Mouse (Mus musculus) layer of hippocampus, adult 9-10 months (tissue): Measurements from ENCODE around the gene Sox1.

ENCODE experiments used
- DNase-seq: peaks from one replicate; pipeline ENCODE4 v3.0.0; 2022; ENCODE audit warnings: low spot score

Sox1 gene

DNA sequence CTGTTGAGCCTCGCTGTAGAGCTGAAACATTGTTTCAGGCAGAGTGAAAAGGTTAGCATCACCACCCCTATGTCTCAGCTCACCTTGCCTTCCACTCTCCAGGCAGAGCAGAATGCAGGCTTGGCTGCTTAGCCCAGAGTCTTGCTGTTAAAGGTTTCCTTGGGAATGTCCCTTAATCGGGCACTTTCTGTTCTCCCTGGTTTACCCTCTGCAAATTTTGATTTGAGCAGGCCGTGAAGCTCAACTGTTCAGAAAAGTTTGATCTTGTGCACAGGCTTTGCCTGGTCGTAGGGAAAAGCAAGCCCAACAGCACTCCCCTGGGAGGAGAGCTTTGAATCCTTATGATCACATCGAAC, 6.0 kb upstream of the Sox1 start:
- no peak for DNase-seq

DNA sequence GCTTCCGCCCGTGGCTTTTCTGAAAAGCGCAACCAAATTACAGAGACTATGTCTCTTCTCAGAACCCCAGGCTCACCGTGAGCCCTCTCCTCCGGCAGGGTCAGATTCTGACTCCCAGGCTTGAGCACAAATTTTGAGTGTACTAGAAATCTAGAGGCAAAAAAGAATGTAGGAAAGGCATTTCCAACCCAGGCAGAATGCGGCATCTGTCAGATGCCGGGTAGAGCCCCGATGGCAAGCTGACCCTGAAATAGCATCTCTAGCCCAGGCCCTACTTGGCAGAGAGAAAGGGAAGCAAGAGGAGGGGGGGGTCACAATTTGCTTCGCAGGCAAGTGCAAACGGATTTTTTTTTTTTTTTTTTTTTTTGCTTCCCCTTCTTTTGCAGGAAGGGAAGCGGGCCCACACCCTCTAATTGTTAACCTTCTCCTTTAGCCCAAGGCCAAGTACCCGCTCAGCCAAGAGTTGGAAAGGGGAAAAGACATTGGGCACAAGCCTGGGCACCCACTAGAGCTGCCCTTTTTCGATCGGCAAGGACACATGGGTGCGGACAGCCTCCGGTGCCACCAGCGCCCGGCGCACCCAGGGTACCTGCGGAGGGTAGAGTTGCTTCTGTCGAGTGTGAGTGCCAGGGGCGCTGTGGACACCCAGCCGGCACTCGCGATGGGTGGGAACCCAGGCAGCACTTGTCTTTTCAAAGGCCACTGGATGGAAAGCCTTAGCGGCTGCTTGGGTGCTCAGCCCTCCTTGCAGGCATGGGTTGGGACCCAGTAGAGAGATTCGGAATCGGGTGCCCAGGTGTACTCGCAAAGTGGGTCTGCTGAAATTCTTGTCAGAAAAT, 5.1 kb upstream of the Sox1 start:
- DNase-seq: no peak

DNA sequence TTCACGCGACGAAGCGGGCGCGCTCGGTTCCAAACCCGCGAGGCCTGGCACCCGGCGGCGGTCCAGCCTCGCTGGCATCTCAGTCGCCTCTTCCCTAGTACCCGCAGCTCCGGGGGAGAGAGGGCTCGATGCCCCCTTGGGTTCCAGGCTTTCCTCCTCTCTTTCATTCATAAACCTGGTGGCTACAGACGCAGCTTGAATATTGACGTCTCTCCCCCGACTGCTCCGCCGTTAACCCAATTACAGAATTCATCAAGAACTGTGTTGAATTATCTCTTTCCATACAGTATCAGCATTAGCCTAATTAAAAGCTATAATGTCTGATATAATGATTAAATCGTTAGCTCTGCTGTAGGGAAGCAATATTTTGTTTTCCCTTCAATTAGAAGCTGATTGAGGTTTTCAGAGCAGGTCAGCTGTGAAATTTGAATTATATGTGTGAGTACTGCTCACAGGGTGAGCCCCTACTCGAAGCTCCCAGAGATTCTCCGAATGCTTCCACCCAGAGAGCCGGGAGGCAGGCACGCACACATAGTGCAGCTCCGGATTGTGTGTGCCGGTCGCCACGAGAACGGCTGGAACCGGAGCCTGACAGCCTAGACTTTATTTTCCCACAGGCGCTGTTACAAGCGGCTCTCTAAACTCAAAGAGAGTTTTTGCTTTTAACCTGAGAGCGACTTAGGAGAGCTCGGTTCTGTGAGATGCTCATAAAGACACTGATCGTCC, 4.3 kb upstream of the Sox1 start:
- DNase-seq: no peak

DNA sequence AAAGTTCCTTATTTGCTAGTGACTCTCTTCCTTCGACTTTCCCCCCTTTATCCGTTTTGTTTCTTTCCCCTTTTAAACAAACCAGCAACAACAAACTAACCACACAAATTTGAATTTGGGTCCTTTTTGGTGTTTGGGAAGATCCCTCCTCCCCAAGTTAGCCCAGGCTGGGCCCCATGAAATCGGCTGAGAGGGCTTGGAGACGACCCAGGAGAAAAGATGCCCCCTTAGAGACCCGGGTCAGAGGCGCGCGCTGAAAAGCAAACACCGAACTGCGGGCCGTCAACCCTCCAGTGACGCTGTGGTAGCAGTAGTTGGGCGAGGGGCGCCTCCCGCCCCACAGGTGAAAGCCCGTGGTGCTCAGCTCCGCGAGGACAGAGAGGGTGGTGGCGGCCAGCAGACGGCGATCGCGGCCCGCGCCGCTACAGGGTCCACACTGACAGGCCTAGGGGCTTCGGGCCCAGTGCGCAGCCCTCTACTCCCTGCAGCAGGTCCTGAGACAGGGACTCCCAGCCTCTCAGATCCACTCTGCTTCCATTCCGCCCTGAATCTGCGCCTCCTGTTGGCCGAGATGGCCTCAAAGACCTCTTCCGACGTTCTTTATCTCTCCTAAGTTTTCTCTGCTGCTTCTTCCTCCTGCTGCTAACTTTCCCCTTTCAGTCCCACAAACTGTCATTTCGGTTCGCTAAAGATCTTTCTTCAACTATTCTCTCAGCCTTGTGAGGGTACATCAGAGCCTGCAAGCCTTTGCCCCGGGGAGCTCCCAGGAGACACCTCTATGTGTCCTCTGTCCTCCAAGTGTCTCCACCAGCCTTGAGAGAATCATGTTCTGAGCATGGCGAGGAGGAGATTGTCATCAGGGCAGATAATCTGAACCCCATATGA, 3.5 kb upstream of the Sox1 start:
- no peak for DNase-seq

DNA sequence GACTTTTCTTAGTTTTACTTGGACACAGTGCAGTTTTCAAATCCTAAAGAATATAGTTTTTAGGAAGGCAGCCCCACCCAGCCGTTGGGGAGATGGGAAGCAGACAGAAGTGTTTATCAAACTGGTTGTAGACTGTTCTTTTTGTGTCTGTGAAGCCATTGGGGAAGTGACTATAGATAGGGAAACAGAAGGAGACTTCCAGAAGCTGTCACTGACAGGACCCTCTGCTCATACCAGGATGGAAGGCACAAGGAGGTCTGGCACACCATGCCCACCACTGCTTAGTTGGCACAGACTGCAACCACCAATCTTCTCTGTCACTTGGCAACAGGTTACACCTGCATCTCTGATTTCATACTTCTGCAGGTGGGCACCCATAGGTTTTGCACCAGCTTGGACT, 2.3 kb upstream of the Sox1 start:
- DNase-seq: no peak

DNA sequence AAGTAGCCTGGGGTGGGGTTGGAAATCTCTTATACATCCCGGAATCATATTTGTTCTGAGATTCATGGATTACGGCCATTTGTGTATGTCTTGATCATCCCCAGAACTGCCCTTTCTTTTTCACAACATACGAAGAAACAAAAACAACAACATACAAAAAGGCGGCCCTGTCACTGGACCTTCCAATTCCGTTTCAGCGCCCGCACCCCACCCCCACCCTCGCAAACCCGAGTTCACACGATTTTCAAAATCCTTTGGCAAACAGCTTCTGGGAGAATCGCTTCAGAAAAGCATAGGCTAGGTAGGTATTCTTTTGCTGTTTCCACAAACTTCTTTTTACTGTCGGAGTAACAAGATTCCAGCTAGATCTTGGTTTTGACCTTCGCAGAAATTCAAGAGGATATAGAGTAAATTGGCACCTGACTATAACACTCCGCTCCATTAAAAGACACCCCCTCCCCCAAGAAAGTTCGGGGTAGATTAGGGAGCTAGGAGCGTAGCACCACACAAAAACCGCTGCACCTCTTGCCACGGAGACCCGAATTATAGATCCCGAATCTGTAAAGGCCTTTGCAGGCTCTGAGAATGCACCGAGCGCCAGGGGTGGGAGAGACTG, 602 bp upstream of the Sox1 start:
- no peak for DNase-seq

DNA sequence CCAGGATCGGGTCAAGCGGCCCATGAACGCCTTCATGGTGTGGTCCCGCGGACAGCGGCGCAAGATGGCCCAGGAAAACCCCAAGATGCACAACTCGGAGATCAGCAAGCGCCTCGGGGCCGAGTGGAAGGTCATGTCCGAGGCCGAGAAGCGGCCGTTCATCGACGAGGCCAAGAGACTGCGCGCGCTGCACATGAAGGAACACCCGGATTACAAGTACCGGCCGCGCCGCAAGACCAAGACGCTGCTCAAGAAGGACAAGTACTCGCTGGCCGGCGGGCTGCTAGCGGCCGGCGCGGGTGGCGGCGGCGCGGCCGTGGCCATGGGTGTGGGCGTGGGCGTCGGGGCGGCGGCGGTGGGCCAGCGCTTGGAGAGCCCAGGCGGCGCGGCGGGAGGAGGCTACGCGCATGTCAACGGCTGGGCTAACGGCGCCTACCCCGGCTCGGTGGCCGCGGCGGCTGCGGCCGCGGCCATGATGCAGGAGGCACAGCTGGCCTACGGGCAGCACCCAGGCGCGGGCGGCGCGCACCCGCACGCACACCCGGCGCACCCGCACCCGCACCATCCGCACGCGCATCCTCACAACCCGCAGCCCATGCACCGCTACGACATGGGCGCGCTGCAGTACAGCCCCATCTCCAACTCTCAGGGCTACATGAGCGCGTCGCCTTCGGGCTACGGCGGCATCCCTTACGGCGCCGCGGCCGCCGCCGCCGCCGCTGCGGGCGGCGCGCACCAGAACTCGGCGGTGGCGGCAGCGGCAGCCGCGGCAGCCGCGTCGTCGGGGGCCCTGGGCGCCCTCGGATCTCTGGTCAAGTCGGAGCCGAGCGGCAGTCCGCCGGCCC, 1.6 kb downstream of the Sox1 start:
- DNase-seq: no peak

DNA sequence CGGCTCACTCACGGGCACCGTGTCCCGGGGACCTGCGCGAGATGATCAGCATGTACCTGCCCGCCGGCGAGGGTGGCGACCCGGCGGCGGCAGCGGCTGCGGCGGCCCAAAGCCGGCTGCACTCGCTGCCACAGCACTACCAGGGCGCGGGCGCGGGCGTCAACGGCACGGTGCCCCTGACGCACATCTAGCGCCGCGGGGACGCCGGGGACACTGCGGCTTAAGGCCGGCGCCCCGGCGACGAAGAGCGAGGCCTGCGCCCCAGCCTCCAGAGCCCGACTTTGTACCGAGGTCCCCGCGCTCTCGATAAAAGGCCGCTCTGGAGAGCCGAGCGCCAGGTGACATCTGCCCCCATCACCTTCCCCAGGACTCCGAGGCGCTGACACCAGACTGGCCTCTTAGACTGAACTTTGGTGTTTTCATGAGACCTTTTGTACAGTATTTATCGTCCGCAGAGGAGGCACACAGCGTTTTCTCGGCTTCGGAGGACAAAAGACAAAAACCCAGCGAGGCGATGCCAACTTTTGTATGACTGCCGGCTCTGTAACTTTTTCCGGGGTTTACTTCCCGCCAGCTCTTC, 2.3 kb downstream of the Sox1 start:
- no peak for DNase-seq

DNA sequence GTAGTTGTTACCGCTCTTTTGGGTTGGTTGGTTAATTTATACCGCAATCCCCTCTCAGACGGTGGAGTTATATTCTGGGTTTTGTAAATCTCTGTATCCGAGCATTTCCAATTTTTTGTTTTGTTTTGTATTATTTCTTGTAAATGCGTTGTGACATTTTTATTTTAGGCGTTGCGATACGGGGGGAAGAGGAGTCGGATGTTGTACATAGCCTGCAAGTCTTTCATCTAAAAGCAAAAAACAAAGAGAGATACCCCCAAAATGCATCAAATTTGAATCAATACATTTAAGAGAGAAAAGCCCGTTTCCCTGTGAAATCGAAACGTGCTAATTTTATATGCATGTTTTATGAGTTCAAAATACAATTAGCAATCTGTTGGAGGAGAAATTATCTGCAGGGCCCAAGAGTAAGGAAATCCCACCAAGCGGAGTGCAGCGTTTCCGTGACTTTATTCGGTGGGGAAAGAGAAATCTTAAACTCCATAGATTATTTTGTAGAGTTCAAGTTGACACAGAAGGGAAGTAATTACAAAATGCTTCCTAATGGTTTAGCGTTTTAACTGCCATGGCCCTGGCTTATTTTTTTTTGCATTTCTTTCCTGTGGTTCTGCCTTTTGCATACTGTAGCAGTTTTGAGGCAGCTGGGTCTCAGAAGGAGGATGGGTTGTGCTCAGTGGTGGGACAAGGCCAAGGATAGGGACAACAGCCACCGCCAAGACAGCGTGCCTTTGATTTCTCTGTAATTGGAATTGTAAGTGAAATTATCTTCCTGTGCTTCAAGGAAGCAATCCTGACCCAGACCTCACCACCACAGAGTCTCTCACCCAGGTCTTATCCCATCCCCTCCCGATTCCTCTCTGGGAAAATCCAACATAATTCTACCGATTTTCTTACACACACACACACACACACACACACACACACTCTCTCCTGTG, 3.2 kb downstream of the Sox1 start:
- no peak for DNase-seq

DNA sequence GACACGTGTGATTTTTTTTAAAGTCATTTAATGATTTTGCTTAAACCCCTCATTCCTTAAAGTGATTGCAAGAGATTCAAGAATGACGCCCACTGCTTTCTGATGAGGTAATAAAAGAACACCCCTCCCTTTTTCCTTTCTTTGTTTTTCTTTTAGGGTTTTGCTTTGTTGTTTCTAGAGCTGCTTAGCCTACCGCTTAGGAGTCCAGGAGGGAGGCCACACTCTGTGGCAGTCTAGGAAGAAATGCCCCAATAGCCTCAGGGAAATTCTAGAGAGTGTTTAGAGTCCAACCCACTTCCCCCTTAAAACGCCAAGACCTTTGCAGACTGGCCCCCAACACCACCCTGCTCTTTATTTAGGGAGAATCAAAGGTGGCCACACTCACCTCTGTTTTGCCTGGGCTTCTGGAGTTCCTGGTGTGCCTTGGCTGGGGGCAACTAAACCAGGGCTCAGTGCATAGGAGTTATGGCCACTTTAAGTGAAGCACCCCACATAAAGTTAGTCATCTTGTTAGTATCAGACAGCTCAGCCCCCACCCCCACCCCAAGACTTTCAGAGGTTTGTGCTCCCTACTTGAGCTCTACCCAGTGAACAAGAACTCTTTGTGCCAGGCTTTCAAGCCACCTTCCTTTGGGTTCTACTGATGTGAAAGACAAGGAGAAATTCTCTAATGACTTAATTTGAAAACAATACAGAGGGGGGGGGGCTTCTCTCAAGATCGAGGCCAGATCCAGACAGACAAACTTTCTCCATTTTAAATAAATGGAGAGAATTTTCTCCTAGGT, 4.5 kb downstream of the Sox1 start:
- DNase-seq: no peak

DNA sequence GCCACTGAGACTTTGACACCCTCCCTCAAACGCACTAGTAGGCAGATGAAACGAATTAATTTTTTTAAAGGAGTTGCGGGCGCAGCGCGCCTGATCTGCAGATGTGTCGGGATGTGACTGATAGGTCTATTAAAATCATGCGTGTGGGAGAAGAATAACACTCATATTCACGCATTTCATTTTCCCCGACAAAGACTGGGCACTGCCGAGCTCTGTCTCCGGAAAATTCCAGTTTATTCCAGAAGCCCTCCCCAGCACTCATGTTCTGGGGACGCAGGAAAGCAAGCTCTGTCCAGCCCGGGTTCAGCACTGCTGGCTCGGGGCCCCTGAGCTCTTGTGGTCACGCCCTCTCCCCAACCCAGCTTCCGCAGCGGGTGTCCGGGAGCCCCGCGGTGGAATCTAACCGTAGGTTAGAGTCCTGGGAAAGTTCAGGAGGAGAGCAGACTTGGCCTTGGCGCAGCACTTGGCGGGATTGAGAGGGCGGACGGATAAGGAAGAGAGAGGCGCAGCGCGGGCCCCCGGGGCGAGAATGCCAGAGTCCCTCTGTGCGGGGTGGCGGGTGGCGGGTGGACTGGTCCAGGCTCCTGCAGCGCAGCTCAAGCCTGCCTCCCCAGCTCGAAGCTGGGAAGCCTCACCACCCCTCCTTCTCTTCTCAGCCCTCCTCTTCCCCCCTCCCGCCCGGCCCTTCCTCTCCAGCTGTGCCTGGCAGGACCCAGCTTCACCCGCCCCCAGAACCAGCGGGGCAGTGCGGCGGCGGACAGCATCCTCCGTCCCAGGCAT, 5.7 kb downstream of the Sox1 start:
- no peak for DNase-seq

DNA sequence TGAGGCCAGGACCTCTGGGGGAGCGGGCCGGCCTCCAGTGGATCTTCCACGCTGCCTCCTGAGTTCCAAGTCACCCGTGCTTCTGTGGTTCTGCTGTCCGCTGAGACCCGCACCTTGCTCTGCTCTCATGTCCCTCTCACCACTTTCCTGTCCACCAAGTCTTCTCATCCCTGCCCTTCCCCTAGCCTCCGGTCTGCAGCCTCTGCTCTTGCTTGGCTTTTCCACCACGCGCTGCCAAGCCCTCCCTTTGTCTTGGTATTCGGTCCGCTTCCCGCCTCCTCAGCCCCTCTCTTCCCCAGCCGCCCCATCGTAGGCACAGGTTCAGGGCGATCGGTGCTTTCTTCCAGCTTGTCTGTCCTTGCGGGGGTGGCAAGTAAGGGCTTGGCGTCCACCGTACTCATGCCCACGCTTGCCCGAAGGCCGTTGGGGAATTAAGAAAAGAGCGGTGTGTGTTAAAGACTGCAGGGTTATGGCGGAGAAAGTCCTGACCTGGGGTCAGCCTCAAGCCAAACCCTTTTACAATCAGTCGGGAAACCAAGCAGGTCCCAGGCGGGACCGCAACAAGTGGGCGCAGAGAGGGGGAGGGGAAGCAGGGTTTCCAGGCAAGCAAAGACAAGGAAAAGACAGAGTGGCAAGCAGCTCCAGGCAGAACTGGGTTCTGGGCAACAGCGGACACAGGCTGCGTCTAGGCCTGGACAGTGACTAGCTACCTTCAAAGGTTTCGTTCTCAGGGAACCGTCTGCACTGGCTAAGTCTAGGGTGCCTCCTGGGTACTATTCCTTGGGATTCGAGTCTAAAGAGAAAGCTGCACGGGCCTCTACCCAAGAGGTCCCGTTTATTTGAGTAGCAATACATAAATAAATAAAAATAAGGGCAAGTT, 6.5 kb downstream of the Sox1 start:
- DNase-seq: no peak

DNA sequence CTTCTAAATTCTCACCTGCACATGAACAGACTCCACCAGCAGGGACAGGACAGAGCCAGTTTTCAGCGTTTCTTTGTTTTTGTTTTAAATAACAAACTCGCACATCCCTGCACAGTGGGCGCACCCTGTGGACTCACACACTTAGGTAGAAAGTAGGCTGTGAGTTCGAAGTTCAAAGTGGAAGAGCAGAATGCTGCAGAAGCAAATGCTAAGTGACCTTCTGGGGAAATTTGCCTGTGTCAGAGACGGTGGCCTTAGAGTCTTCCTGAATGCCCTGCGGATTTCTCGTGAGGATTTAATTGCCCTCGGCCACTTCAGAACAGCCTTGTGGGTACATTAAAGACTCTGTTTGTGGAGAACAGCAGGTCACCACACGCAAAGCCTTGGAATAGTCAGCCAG, 7.6 kb downstream of the Sox1 start:
- DNase-seq: no peak

DNA sequence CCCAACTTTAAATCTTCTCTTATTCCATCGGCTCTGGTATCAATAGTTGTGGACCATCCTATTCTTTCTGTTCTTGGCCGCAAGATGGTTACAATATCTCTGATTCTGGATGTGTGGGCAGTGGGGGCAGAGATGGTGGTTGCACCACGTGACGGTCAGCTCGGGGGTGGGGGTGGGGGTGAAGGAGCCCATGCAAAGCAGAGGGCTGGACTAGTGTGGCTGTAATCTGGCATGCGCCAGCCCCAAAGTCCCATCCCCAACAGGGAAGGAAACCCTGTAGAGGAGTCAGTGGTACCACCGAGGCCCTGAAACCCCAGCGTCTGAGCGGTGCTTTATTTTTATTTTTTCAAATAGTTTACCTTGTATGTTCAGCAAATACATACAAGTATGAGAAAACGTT, 12.9 kb downstream of the Sox1 start:
- DNase-seq: no peak

DNA sequence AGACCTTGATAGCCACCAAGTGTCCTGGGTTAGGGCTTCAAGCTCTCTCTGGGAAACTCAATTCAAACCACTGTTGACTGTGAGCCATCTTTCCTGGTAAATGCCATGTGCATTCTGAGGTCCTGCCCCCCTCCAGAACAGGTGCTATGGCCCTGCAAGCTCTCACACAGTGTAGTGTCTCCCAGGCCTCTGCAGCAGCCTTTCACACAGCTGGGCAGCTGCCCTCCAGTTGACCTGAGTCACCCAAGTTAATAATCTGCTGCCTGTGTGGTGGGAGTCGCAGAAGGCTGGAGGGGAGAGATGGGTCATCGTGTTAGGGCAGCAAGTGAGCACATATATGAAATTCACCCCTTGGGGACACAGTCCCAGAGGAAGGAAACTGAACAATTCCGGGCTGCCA, 14.9 kb downstream of the Sox1 start:
- no peak for DNase-seq

DNA sequence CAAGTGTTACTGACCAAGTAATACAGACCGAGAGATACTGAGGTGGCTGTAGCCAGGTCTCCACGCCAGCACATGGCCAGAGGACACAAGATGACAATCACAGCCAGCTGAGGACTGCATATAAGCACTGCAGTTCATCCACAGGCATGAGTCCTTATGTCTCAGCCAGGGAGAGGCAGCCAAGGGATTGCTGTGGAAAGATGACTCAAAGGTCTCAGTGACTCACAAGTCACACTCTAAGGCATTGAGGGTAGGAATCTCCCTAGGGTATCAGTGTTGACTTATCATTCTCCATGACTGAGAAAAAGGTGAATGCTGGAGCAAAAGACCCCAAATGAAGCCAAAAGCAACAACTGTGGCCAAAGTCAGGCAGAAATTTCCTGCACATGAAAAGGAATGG, 22.0 kb downstream of the Sox1 start:
- no peak for DNase-seq

DNA sequence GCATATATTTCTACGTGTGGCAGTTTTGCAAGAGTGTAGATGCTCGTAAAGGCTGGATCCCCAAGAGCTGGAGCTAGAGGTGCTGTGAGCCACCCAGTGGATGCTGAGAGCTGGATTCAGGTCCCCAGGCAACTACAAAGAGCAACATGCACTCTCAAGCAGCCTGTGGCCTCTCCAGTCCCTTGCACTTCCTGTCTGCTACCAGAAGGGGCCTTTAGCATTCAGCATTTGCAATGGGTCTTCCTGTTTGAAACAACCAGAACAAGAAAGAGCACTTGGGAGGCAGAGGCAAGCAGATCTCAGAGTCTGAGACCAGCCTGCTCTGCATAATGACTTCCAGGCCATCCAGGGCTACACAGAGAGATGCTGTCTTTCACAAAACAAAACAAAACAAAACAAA, 25.4 kb downstream of the Sox1 start:
- no peak for DNase-seq
